Mouse (Mus musculus) olfactory bulb, adult 2 months (tissue): ENCODE results near the gene Cacnb1.

Experiments used
- CTCF ChIP-seq: fragments of 200-500 bp; IDR thresholded peaks from 2 replicates; pipeline ENCODE4 v1.5.1; 2012; ENCODE audit warnings: low read depth, mild to moderate bottlenecking, low read length, moderate library complexity; ENCODE audit not compliant: insufficient read depth
- POLR2A ChIP-seq: fragments of 200-500 bp; IDR thresholded peaks from 2 replicates; pipeline ENCODE4 v1.6.1; 2012; ENCODE audit warnings: mild to moderate bottlenecking, low read depth, low read length, moderate library complexity; ENCODE audit not compliant: insufficient read depth

- TF ChIP-seq POLR2A (no peak), CTCF (no peak)
Observed at GRCm38 (mm10) chr11:98027785-98028184, 5.0 kb upstream of the Cacnb1 start.
